Mouse (Mus musculus): ENCODE results near the gene Palmd.

The Palmd gene

DNA sequence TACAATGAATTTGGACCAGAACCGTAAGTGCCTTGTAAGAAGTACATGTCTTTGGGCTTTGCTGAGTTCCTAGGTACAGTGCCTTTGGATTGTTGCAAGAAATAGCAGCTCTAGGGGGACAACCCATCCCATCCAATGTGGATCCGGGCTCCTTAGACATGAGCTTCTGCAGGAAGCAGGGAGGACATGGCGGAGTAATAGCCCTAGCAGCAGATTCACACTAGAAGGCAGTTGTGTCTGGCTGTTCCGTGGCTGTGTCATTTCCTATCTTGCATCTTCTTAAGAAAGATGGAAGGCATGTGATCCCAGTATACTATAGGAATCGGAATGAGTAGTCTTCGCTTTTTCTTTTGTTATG, 76.6 kb downstream of the Palmd start:
- no peak for DNase-seq (ENCODE audit: low spot score in 2 of 2)

DNA sequence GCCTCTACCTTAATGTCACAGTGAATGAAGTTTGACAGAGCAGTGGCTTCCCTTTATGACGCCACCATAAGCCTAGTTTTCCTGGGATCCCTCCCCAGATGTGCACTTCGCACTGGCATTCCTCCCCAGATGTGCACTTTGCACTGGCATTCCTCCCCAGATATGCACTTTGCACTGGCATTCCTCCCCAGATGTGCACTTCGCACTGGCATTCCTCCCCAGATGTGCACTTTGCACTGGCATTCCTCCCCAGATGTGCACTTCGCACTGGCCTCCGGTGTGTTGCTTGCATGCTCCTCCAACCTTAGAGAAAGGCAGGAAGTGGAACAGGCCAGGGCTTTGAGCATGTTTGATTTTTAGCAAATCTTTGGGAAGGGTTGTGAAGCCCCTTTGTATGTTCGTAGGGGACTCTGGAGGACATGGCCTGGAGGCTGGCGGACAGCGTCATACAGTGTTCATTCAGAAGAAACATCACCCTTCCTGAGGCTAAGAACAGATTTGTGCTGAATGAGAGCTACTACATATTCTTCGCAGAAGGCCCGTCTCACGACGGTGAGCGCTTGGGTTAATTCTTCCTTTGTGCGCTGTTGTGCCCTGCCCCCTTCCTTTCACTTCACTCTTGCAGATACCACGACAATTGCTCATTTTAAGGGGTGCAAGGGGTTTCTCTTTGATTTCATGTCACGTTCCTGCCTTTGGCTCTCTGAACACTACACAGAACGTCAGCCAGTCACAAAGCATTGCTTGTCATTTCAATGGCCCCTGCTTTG, 77.2 kb downstream of the Palmd start:
- no peak for DNase-seq (ENCODE audit: low spot score in 2 of 2)

DNA sequence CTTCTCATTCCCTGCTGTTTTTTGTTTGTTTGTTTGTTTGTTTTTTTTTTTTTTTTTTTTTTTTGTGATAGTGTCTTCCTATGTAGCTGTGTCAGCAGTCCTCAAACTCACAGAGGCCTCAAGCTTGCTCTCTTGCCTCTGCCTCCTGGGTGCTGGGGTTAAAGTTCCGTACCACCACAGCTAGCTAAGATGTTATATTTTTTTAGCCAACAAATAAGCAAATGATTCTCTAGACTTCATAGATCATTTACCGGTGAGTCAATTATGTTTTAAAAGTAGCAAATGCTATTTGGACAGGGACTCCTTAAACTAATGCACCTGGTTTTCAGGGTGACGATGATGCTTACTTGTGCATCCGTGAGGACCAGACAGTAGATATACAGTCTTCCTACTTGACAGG, 78.2 kb downstream of the Palmd start:
- DNase-seq (ENCODE audit: low spot score in 2 of 2) = no peak

DNA sequence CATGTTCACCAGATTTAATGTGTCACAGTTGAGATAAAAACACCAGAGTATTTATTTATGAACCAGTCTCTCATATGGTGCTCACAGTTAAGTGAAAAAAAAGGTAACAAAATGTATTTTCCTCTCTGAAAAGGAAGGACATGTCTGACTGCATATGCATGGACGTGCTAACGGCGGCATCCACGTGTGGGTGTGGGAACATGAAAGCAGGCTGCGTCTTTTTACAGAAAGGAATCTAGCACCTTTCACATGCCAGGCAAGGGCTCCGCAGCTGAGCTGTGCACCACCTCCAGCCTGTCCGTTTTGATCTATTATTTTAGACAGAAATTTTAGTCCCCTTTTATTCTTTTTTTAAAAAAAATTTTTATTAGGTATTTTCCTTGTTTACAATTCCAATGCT, 79.4 kb downstream of the Palmd start:
- peak in 1 of 2 experiments; percentile 23 for DNase-seq (ENCODE audit: low spot score in 2 of 2)

DNA sequence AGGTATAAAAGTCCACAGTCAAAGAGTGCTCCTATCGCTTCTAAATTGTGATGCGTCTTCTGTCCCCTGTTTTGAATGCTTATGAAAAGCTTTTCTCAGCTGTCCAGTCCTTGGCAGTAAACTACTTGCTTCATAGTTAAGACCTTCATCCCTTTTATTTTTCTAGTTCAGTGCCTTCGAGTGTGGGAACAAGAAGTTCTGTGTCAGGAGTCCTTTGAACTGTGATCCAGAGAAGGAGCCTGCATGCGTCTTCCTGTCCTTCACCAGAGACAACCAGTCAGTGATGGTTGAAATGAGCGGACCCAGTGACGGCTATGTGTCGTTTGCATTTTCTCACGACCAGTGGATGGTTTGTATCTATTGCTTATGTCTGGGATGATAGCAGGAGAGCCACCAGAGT, 83.8 kb downstream of the Palmd start:
- DNase-seq (ENCODE audit: low spot score in 2 of 2) = no peak

DNA sequence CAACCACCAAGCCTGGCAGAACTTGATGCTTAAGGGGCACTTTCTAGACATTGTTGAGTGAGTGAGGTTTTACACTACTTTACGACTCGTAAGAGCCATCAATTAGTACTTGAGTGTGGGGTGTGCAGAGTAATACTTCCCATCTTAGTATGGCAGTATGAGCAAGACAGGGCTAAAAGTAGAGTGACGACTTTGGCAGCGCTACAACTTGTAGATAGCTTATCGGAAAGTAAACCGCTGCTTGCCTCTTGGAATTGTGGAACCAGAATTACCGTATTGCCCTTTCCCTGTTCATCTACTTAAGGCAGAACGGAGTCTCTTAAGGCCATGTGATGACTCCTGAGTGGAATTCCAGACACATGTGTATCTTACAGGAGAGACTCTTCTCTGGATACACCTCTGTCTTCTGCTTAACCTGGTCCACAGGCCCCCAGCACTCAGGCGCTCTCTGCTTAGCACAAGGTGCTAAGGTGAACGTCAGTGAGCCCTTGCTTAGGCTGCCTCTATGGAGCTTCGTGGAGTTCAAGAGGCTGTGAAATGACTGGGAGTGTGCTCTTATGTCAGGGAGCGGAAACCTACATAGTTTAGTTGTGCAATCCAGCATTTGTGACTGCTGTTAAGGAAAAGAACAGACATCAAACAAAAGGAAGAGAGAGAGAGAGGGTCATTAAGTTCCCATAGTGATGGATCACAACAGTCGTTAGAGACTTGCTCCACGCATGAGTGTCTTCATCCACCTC, 86.4 kb downstream of the Palmd start:
- no peak for DNase-seq (ENCODE audit: low spot score in 2 of 2)

DNA sequence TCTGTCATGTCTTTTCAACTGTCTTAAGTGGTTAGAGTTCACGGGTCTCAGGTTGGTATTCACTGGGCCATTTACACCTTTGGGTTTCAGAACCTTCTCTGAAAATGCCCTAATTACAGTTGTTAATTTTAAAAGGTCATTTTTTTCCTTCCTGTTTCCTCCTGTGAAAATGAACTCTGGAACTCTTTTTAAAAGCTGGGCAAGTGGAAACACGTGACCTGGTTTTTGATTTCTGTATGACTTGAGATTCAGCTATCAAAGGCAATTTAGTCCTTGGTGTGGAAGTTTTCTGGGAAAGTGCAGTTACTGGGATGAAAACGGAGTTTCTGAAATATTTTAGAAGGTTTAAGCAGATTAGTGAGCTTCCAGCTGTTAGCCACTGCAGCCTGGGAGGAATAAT, 98.4 kb downstream of the Palmd start:
- DNase-seq (ENCODE audit: low spot score in 2 of 2) = no peak

Measured in frontal cortex, postnatal 36 days (tissue).